Mouse (Mus musculus): Measurements from ENCODE around the gene Gm17657. TPM values are rescaled to one million over a fixed set of nuclear protein-coding genes. Genes with fewer than 3 reads are reported as not detected.

Gm17657 gene
- polyA plus RNA-seq (2012; rRNA removed): not detected in 2 replicates

- WGBS: under 1% methylated on average over 44 of the region's 44 CpGs
- peak within 1 kb of the TSS; percentile 78 for H3K4me3 ChIP-seq (ENCODE audit: extremely low read depth, insufficient read depth, insufficient read length)
- H3K27me3 ChIP-seq (ENCODE audit: control insufficient read depth, insufficient read depth, low read length): no peaks in the 10 kb centered on the region
- peak; percentile 92 to 97 for DNase-seq (ENCODE audit: low read depth in 1 of 2, low spot score in 2 of 2)
- no peaks in the 10 kb centered on the region for H3K36me3 ChIP-seq (ENCODE audit: control insufficient read depth, insufficient read depth, low read length)
- H3K4me1 ChIP-seq (ENCODE audit: control insufficient read depth, insufficient read depth, insufficient read length): peaks cover 7% of the 10 kb centered on the region; the same call in 1 of the 2 replicates
- peak within 1 kb of the TSS; percentile 52 for H3K27ac ChIP-seq (ENCODE audit: insufficient read depth, low read length)
- TF ChIP-seq CTCF (IDR thresholded peaks at IDR 0.05; ENCODE audit: extremely low read depth, insufficient read depth, insufficient read length, insufficient replicate concordance) (no peak), POLR2A (IDR thresholded peaks at IDR 0.05; ENCODE audit: low read depth, low read length) (peak; percentile 27; the same call in 1 of the 2 replicates)
Measured at GRCm38 (mm10) chr17:29549543-29550428, at the start of gene Gm17657, which contains the start of gene Tbc1d22b. Gene Gm17657 (minus strand): TSS chr17:29549638. Gene Tbc1d22b (plus strand): TSS chr17:29549785.

DNA sequence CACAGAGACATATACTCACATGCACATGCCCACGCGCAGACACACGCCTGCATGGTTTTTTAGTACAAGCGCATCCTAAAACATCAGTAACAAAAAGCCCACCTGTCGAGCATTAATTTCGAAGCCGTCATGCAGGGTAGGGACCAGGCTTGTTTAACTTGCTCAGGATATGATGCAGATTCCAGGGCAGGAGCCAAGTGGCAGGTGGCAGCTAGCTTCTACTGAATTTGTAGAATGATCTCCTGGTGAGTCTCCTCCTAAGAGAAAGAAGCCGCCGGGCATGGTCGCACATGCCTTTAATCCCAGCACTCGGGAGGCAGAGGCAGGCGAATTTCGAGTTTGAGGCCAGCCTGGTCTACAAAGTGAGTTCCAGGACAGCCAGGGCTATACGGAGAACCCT is 49.6 kb upstream of the Gm17657 start:
- TF ChIP-seq CTCF (IDR thresholded peaks at IDR 0.05; ENCODE audit: extremely low read depth, insufficient read depth, insufficient read length, insufficient replicate concordance) (no peak), POLR2A (IDR thresholded peaks at IDR 0.05; ENCODE audit: low read depth, low read length) (no peak)
- WGBS: 94% methylated on average over 14 of the region's 14 CpGs
- Histone ChIP-seq H3K27ac (ENCODE audit: insufficient read depth, low read length) (no peak overlapping the region), H3K4me3 (ENCODE audit: extremely low read depth, insufficient read depth, insufficient read length) (no peak overlapping the region), H3K27me3 (ENCODE audit: control insufficient read depth, insufficient read depth, low read length) (no peaks in the 10 kb centered on the region), H3K36me3 (ENCODE audit: control insufficient read depth, insufficient read depth, low read length) (peaks cover 22% of the 10 kb centered on the region), H3K4me1 (ENCODE audit: control insufficient read depth, insufficient read depth, insufficient read length) (no peaks in the 10 kb centered on the region)
- no peak for DNase-seq (ENCODE audit: low read depth in 1 of 2, low spot score in 2 of 2)

- no peak for TF ChIP-seq CTCF (IDR thresholded peaks at IDR 0.05; ENCODE audit: extremely low read depth, insufficient read depth, insufficient read length, insufficient replicate concordance)
- TF ChIP-seq POLR2A (IDR thresholded peaks at IDR 0.05; ENCODE audit: low read depth, low read length): no peak
- H3K36me3 ChIP-seq (ENCODE audit: control insufficient read depth, insufficient read depth, low read length): peaks cover 23% of the 10 kb centered on the region
- no peaks in the 10 kb centered on the region for H3K27me3 ChIP-seq (ENCODE audit: control insufficient read depth, insufficient read depth, low read length)
- no peaks in the 10 kb centered on the region for H3K4me1 ChIP-seq (ENCODE audit: control insufficient read depth, insufficient read depth, insufficient read length)
- no peak overlapping the region for H3K4me3 ChIP-seq (ENCODE audit: extremely low read depth, insufficient read depth, insufficient read length)
- no peak for DNase-seq (ENCODE audit: low read depth in 1 of 2, low spot score in 2 of 2)
- H3K27ac ChIP-seq (ENCODE audit: insufficient read depth, low read length): no peak overlapping the region
- 93% methylated on average over 13 of the region's 13 CpGs for WGBS
Measured at GRCm38 (mm10) chr17:29596771-29597132, 47.3 kb upstream of the Gm17657 start.

DNA sequence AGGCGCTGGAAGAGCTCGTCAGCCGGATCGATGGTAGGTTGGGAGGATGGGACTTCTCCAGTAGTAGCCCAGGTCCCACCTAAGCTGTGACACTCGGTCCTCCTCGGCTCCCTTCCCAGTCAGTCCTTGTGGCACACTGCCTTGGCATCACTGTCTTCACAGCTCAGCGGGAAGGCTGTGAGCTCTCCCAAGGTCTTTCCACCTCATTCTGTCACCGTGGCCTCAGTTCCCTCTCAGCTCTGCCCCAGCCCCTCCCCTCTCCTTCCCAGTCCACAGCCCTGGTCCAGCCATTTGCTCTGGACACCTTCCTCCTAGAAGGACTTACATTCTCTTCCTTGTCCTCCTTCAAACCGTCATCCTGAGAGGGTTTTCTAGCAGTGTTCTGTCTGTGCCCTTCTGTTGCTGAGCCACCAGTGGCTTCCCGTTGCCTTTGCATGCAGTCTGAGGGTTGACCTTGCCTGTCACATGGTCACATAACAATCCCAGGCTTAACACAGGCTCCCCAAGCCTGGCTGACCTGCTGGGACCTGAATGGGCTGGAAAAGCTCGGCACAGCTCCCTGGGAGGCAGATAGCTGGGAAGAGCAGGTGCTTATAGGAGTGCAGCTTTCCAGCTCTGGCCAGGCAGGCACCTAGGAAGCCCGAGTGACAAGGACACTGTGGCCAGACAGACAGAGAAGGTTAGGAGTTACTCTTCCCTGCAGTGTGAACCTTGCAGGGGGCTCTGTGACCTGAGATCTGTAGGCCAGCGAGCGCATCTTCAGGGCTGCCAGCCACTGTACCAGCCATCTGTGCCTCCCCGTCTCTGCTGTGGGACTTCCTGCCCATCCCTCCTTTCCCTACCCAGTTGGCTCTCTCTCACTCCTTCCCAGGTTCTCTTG is 46.7 kb upstream of the Gm17657 start:
- TF ChIP-seq POLR2A (IDR thresholded peaks at IDR 0.05; ENCODE audit: low read depth, low read length): no peak
- TF ChIP-seq CTCF (IDR thresholded peaks at IDR 0.05; ENCODE audit: extremely low read depth, insufficient read depth, insufficient read length, insufficient replicate concordance): no peak

GRCm38 (mm10) chr17:29589221-29589898 is 39.9 kb upstream of the Gm17657 start:
- Histone ChIP-seq H3K27ac (ENCODE audit: insufficient read depth, low read length) (no peak overlapping the region), H3K4me1 (ENCODE audit: control insufficient read depth, insufficient read depth, insufficient read length) (peaks cover 11% of the 10 kb centered on the region; the same call in 1 of the 2 replicates), H3K27me3 (ENCODE audit: control insufficient read depth, insufficient read depth, low read length) (no peaks in the 10 kb centered on the region), H3K4me3 (ENCODE audit: extremely low read depth, insufficient read depth, insufficient read length) (no peak overlapping the region), H3K36me3 (ENCODE audit: control insufficient read depth, insufficient read depth, low read length) (peaks cover 3% of the 10 kb centered on the region; the same call in 1 of the 2 replicates)
- TF ChIP-seq POLR2A (IDR thresholded peaks at IDR 0.05; ENCODE audit: low read depth, low read length) (no peak), CTCF (IDR thresholded peaks at IDR 0.05; ENCODE audit: extremely low read depth, insufficient read depth, insufficient read length, insufficient replicate concordance) (no peak)
- no peak for DNase-seq (ENCODE audit: low read depth in 1 of 2, low spot score in 2 of 2)
- 88% methylated on average over 11 of the region's 11 CpGs for WGBS

More for the DNA sequence above, 46.7 kb upstream of the Gm17657 start:
- H3K36me3 ChIP-seq (ENCODE audit: control insufficient read depth, insufficient read depth, low read length): peaks cover 23% of the 10 kb centered on the region
- H3K27me3 ChIP-seq (ENCODE audit: control insufficient read depth, insufficient read depth, low read length): no peaks in the 10 kb centered on the region
- WGBS: 95% methylated on average over 15 of the region's 15 CpGs
- H3K27ac ChIP-seq (ENCODE audit: insufficient read depth, low read length): no peak overlapping the region
- H3K4me1 ChIP-seq (ENCODE audit: control insufficient read depth, insufficient read depth, insufficient read length): no peaks in the 10 kb centered on the region
- no peak overlapping the region for H3K4me3 ChIP-seq (ENCODE audit: extremely low read depth, insufficient read depth, insufficient read length)
- no peak for DNase-seq (ENCODE audit: low read depth in 1 of 2, low spot score in 2 of 2)

DNA sequence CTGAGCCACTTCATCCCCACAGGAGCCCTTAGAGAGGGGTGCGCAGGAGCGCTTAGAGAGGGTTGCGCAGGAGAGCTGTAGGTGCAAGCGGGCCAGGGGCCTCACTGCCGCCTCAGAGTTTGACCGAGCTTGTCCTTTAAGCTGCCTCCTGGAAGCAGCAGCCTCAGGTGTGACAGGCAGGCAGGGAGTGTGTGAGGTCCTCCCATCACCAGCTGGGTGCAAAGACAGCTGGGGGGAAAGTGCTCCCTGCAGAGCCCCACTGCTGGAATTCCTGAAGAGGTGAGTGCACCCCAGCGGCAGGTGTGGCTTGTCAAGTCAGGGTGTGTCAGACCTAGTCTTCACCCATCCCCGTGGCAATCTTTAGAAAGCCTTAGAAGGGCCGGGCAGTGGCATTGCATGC is 37.5 kb upstream of the Gm17657 start:
- Histone ChIP-seq H3K36me3 (ENCODE audit: control insufficient read depth, insufficient read depth, low read length) (peaks cover 2% of the 10 kb centered on the region; the same call in 1 of the 2 replicates), H3K4me3 (ENCODE audit: extremely low read depth, insufficient read depth, insufficient read length) (no peak overlapping the region), H3K27me3 (ENCODE audit: control insufficient read depth, insufficient read depth, low read length) (no peaks in the 10 kb centered on the region), H3K27ac (ENCODE audit: insufficient read depth, low read length) (no peak overlapping the region), H3K4me1 (ENCODE audit: control insufficient read depth, insufficient read depth, insufficient read length) (peaks cover 14% of the 10 kb centered on the region; the same call in 1 of the 2 replicates)
- WGBS: 94% methylated on average over 9 of the region's 9 CpGs
- no peak for DNase-seq (ENCODE audit: low read depth in 1 of 2, low spot score in 2 of 2)
- TF ChIP-seq POLR2A (IDR thresholded peaks at IDR 0.05; ENCODE audit: low read depth, low read length) (no peak), CTCF (IDR thresholded peaks at IDR 0.05; ENCODE audit: extremely low read depth, insufficient read depth, insufficient read length, insufficient replicate concordance) (no peak)

All from spleen, adult 2 months (tissue).